In the genomic region with DNA sequence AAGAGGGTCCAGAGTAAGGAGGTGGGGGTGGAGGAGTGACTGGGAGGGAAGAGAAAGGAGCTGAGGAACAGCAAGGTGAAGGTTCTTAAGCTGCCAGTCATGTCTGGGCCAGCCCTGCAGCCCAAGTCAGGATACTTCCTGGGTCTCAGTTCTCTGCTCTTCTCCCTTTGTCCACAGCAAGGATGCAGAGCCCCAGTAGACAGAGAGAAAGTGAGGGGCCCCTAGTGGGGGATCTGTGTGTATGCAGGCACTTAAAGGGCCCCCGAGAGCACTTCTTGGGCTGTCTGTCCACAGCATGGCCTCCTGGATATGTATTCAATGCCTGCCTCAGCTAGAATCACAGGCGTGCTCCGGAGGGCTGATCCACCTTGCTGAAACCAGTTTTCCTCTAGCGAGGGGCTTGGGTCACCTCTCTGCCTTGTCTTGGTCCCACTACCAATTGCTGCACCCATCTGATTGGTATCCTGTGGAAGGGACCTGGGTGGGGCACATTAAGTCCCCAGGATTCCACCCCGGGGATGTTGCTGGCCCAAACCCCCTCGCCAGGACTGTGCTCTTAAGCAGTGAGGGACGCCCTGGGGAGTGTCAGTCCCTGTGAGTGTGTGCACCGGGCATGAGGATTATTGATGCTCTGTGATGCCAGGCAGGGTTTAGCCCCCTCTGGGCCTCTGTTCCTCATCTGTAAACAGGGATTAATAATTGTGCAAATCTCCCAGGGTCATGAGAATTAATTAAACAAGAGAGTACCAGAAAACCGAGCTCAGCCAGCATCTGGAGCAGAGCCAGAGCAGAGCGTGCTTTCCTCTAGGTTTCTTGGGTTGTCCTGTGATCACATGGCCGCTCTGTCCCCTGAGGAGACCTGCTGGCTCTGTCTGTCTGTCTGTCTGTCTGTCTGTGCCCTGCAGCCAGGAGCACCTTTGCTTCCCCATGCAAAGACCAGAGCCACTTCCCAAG, we compare ENCODE assay signal across 8 mouse cellular contexts. TPM values are rescaled to one million over a fixed set of nuclear protein-coding genes. Genes with fewer than 3 reads are reported as not detected.
DNase-seq lines count a peak whose midpoint lies in the region; ATAC-seq and TF ChIP-seq lines count a peak whose summit lies in the region.

No protein-coding gene starts in this region.

- no peaks in the 10 kb centered on the region for H3K27me3 ChIP-seq in heart, adult 2 months (ENCODE audit: control insufficient read depth, insufficient read depth, low read length)
- no peaks in the 10 kb centered on the region for H3K27me3 ChIP-seq in hindbrain, postnatal 0 days (ENCODE audit: insufficient read depth, low read length)
- H3K27me3 ChIP-seq in stomach, postnatal 0 days (ENCODE audit: control insufficient read depth, insufficient read depth, low read length) = no peaks in the 10 kb centered on the region

- peak; percentile 90 for ATAC-seq in activated CD4-positive, CD25-positive, alpha-beta regulatory T cell, adult 4 months
- ATAC-seq in hindbrain, postnatal 0 days = peak; percentile 66; the same call in 1 of the 2 replicates
- peak; percentile 56 for ATAC-seq in stomach, postnatal 0 days (ENCODE audit: low FRiP score, low TSS enrichment)

- H3K4me1 ChIP-seq in heart, adult 2 months (ENCODE audit: control insufficient read depth, insufficient read depth, low read length) = peaks cover 18% of the 10 kb centered on the region
- H3K4me1 ChIP-seq in hindbrain, postnatal 0 days (ENCODE audit: insufficient read depth, low read length) = peaks cover 14% of the 10 kb centered on the region
- no peaks in the 10 kb centered on the region for H3K4me1 ChIP-seq in stomach, postnatal 0 days (replicated peaks; ENCODE audit: control insufficient read depth, insufficient read depth)

- no peak for TF ChIP-seq POLR2A in heart, adult 2 months (IDR thresholded peaks at IDR 0.05; ENCODE audit: insufficient read depth, low read depth, low read length)

- H3K4me2 ChIP-seq in hindbrain, postnatal 0 days (ENCODE audit: low read depth, low read length) = no peak overlapping the region
- no peak overlapping the region for H3K4me2 ChIP-seq in stomach, postnatal 0 days (replicated peaks; ENCODE audit: low read depth)

- TF ChIP-seq EP300 in heart, adult 2 months (IDR thresholded peaks at IDR 0.05; ENCODE audit: insufficient read depth, low read depth, low read length) = no peak
- no peak for TF ChIP-seq EP300 in stomach, postnatal 0 days (optimal IDR thresholded peaks at IDR 0.05)

- no peaks in the 10 kb centered on the region for H3K36me3 ChIP-seq in heart, adult 2 months (ENCODE audit: control insufficient read depth, insufficient read depth, low read length)
- no peaks in the 10 kb centered on the region for H3K36me3 ChIP-seq in hindbrain, postnatal 0 days (ENCODE audit: insufficient read depth, low read length)
- H3K36me3 ChIP-seq in stomach, postnatal 0 days (ENCODE audit: control insufficient read depth, insufficient read depth, low read length) = no peaks in the 10 kb centered on the region

- TF ChIP-seq CTCF in heart, adult 2 months (IDR thresholded peaks at IDR 0.05) = peak; percentile 67
- peak; percentile 60 for TF ChIP-seq CTCF in hindbrain, postnatal 0 days (IDR thresholded peaks at IDR 0.05; ENCODE audit: low read depth)
- TF ChIP-seq CTCF in stomach, postnatal 0 days (IDR thresholded peaks at IDR 0.05; ENCODE audit: low read depth) = peak; percentile 65

- no peak overlapping the region for H3K27ac ChIP-seq in heart, adult 2 months
- no peak overlapping the region for H3K27ac ChIP-seq in hindbrain, postnatal 0 days
- H3K27ac ChIP-seq in stomach, postnatal 0 days (replicated peaks) = peak overlapping the region; percentile 18; the same call in 1 of the 2 replicates

- DNase-seq in heart, adult 2 months = no peak
- DNase-seq in heart, postnatal 10 days = no peak
- peak; percentile 63 for DNase-seq in hindbrain, postnatal 0 days (ENCODE audit: low spot score)
- peak; percentile 69 for DNase-seq in lung, postnatal 10 days
- DNase-seq in stomach, postnatal 0 days (ENCODE audit: low spot score) = peak; percentile 39
- DNase-seq in right cerebral cortex, postnatal 14 days = no peak
- no peak for DNase-seq in gastrocnemius, adult 8-10 months (ENCODE audit: low spot score in 2 of 2)

- intact Hi-C loops in heart, adult 2 months (cut with DNase I) = no loop called here
- intact Hi-C loops in heart, postnatal 10 days (cut with DNase I) = no loop called here

- no peak overlapping the region for H3K9ac ChIP-seq in heart, adult 2 months (ENCODE audit: low read depth, low read length)
- no peak overlapping the region for H3K9ac ChIP-seq in hindbrain, postnatal 0 days (replicated peaks; ENCODE audit: low read length)
- peak overlapping the region; percentile 31; the same call in 1 of the 2 replicates for H3K9ac ChIP-seq in stomach, postnatal 0 days (ENCODE audit: low read length)

- WGBS in heart, adult 2 months = 65% methylated on average over 11 of the region's 11 CpGs
- WGBS in hindbrain, postnatal 0 days = 28% methylated on average over 11 of the region's 11 CpGs
- 40% methylated on average over 11 of the region's 11 CpGs for WGBS in stomach, postnatal 0 days

- no peak overlapping the region for H3K4me3 ChIP-seq in heart, adult 2 months
- no peak overlapping the region for H3K4me3 ChIP-seq in hindbrain, postnatal 0 days (ENCODE audit: low read length)
- no peak overlapping the region for H3K4me3 ChIP-seq in stomach, postnatal 0 days (ENCODE audit: low read depth, low read length)

- H3K9me3 ChIP-seq in hindbrain, postnatal 0 days (ENCODE audit: low read length) = no peaks in the 10 kb centered on the region
- H3K9me3 ChIP-seq in stomach, postnatal 0 days (ENCODE audit: control insufficient read depth, low read length) = no peaks in the 10 kb centered on the region

- H3K79me2 ChIP-seq in heart, adult 2 months (replicated peaks; ENCODE audit: control insufficient read depth, insufficient read depth, low read length) = no peaks in the 10 kb centered on the region

RNA-seq across cellular contexts. Expression of gene Dusp7, which starts 26.5 kb away (rescaled TPM):
- 10 to 100 TPM; 47.6 to 64.9 TPM for total RNA-seq in heart, adult 2 months (2021)
- polyA plus RNA-seq in heart, adult 2 months (2012; rRNA removed) = 102 and 118 TPM in 2 replicates
- total RNA-seq in heart, postnatal 10 days (2021) = 10 to 100 TPM; 47.0 to 47.1 TPM
- polyA plus RNA-seq in activated CD4-positive, CD25-positive, alpha-beta regulatory T cell, adult 4 months (2017; shearing (Covaris generic)) = 10 to 100 TPM; 16.7 to 20.0 TPM
- 56.0 and 66.4 TPM in 2 replicates for total RNA-seq in hindbrain, postnatal 0 days (2014; rRNA removed)
- 12.7 and 13.7 TPM in 2 replicates for polyA plus RNA-seq in hindbrain, postnatal 0 days (2015; fragmentation: Nextera tagmentation; extraction: Ambion mirVana)
- polyA plus RNA-seq in stomach, postnatal 0 days (2015; fragmentation: Nextera tagmentation; extraction: Ambion mirVana) = 12.3 and 12.7 TPM in 2 replicates
- total RNA-seq in gastrocnemius, adult 8-10 months (2022) = 10 to 100 TPM; 15.4 to 53.2 (median 35.0) TPM

RNA-seq across cellular contexts. Expression of gene Rpl29, which starts 34.3 kb away (rescaled TPM):
- 100 to 1,000 TPM; 251 to 296 TPM for total RNA-seq in heart, adult 2 months (2021)
- 247 and 287 TPM in 2 replicates for polyA plus RNA-seq in heart, adult 2 months (2012; rRNA removed)
- 100 to 1,000 TPM; 403 to 404 TPM for total RNA-seq in heart, postnatal 10 days (2021)
- polyA plus RNA-seq in activated CD4-positive, CD25-positive, alpha-beta regulatory T cell, adult 4 months (2017; shearing (Covaris generic)) = 1,000 to 10,000 TPM; 1,290 to 1,880 TPM
- 691 and 792 TPM in 2 replicates for total RNA-seq in hindbrain, postnatal 0 days (2014; rRNA removed)
- 689 and 691 TPM in 2 replicates for polyA plus RNA-seq in hindbrain, postnatal 0 days (2015; fragmentation: Nextera tagmentation; extraction: Ambion mirVana)
- polyA plus RNA-seq in stomach, postnatal 0 days (2015; fragmentation: Nextera tagmentation; extraction: Ambion mirVana) = 810 and 847 TPM in 2 replicates
- total RNA-seq in gastrocnemius, adult 8-10 months (2022) = 100 to 1,000 TPM; 259 to 320 (median 274) TPM

RNA-seq across cellular contexts. Expression of gene Acy1, which starts 43.2 kb away (rescaled TPM):
- total RNA-seq in heart, adult 2 months (2021) = 10 to 100 TPM; 20.1 to 26.7 TPM
- polyA plus RNA-seq in heart, adult 2 months (2012; rRNA removed) = 12.0 and 12.5 TPM in 2 replicates
- total RNA-seq in heart, postnatal 10 days (2021) = 10 to 100 TPM; 17.0 to 17.8 TPM
- 1 to 10 TPM; 9.3 to 10.0 TPM for polyA plus RNA-seq in activated CD4-positive, CD25-positive, alpha-beta regulatory T cell, adult 4 months (2017; shearing (Covaris generic))
- total RNA-seq in hindbrain, postnatal 0 days (2014; rRNA removed) = 19.3 and 28.0 TPM in 2 replicates
- polyA plus RNA-seq in hindbrain, postnatal 0 days (2015; fragmentation: Nextera tagmentation; extraction: Ambion mirVana) = 22.2 and 23.0 TPM in 2 replicates
- 20.7 and 23.9 TPM in 2 replicates for polyA plus RNA-seq in stomach, postnatal 0 days (2015; fragmentation: Nextera tagmentation; extraction: Ambion mirVana)
- total RNA-seq in gastrocnemius, adult 8-10 months (2022) = 10 to 100 TPM in 2 of 4 experiments, 1 to 10 TPM in 2; 6.2 to 13.0 (median 9.1) TPM

RNA-seq across cellular contexts. Expression of gene Abhd14b, which starts 52.3 kb away (rescaled TPM):
- 1 to 10 TPM; 6.6 to 6.8 TPM for total RNA-seq in heart, adult 2 months (2021)
- polyA plus RNA-seq in heart, adult 2 months (2012; rRNA removed) = 27.8 and 34.8 TPM in 2 replicates
- total RNA-seq in heart, postnatal 10 days (2021) = 1 to 10 TPM; 4.6 to 6.2 TPM
- polyA plus RNA-seq in activated CD4-positive, CD25-positive, alpha-beta regulatory T cell, adult 4 months (2017; shearing (Covaris generic)) = 10 to 100 TPM in 1 of 2 experiments, 1 to 10 TPM in 1; 8.1 to 10.1 TPM
- 20.6 and 26.8 TPM in 2 replicates for total RNA-seq in hindbrain, postnatal 0 days (2014; rRNA removed)
- 12.4 and 16.8 TPM in 2 replicates for polyA plus RNA-seq in hindbrain, postnatal 0 days (2015; fragmentation: Nextera tagmentation; extraction: Ambion mirVana)
- 39.0 and 46.0 TPM in 2 replicates for polyA plus RNA-seq in stomach, postnatal 0 days (2015; fragmentation: Nextera tagmentation; extraction: Ambion mirVana)
- total RNA-seq in gastrocnemius, adult 8-10 months (2022) = 1 to 10 TPM; 2.1 to 3.8 (median 3.3) TPM

RNA-seq across cellular contexts. Expression of gene Abhd14a, which starts 52.6 kb away (rescaled TPM):
- total RNA-seq in heart, adult 2 months (2021) = 10 to 100 TPM; 18.7 to 21.8 TPM
- 33.2 and 43.0 TPM in 2 replicates for polyA plus RNA-seq in heart, adult 2 months (2012; rRNA removed)
- total RNA-seq in heart, postnatal 10 days (2021) = 10 to 100 TPM; 20.0 to 22.4 TPM
- polyA plus RNA-seq in activated CD4-positive, CD25-positive, alpha-beta regulatory T cell, adult 4 months (2017; shearing (Covaris generic)) = 10 to 100 TPM; 12.7 to 13.0 TPM
- 59.6 and 62.1 TPM in 2 replicates for total RNA-seq in hindbrain, postnatal 0 days (2014; rRNA removed)
- 66.8 and 69.2 TPM in 2 replicates for polyA plus RNA-seq in hindbrain, postnatal 0 days (2015; fragmentation: Nextera tagmentation; extraction: Ambion mirVana)
- 23.1 and 23.2 TPM in 2 replicates for polyA plus RNA-seq in stomach, postnatal 0 days (2015; fragmentation: Nextera tagmentation; extraction: Ambion mirVana)
- total RNA-seq in gastrocnemius, adult 8-10 months (2022) = 10 to 100 TPM; 15.2 to 17.8 (median 16.7) TPM

Comparison
In these comparisons a context has a peak if more than half of its experiments do, and no peak if none do; other contexts are left out.
1. DNase-seq: peak in hindbrain, postnatal 0 days (single experiment), lung, postnatal 10 days (single experiment) and stomach, postnatal 0 days (single experiment); none in heart, adult 2 months (0 of 2), heart, postnatal 10 days (0 of 2), right cerebral cortex, postnatal 14 days (single experiment) and gastrocnemius, adult 8-10 months (0 of 2).
2. Peak in every context shown above with its lines, with median percentiles within 50 percentile points of each other: CTCF ChIP-seq and ATAC-seq.